Mouse (Mus musculus): ENCODE results near the gene Spns1. TPM values are rescaled to one million over a fixed set of nuclear protein-coding genes. Genes with fewer than 3 reads are reported as not detected.

Gene Spns1
- polyA plus RNA-seq, 1 experiment: 82.9 TPM

- DNase-seq (ENCODE audit: low spot score): no peak
These were observed 7.9 kb downstream of the Spns1 start, which contains the start of gene Lat for GRCm38 (mm10) chr7:126369393-126369792. Gene Lat (minus strand): TSS chr7:126369570.

GRCm38 (mm10) chr7:126368367-126368766 lies 8.9 kb downstream of the Spns1 start:
- DNase-seq (ENCODE audit: low spot score): no peak

- DNase-seq (ENCODE audit: low spot score): no peak
These were observed 9.6 kb downstream of the Spns1 start for GRCm38 (mm10) chr7:126367636-126368035.

GRCm38 (mm10) chr7:126363038-126363437 lies 14.2 kb downstream of the Spns1 start:
- no peak for DNase-seq (ENCODE audit: low spot score)

GRCm38 (mm10) chr7:126359049-126359448 lies 18.2 kb downstream of the Spns1 start:
- DNase-seq (ENCODE audit: low spot score): no peak

- DNase-seq (ENCODE audit: low spot score): no peak
These were observed 18.8 kb downstream of the Spns1 start for GRCm38 (mm10) chr7:126358413-126358812.

- no peak for DNase-seq (ENCODE audit: low spot score)
These were observed 19.4 kb downstream of the Spns1 start for GRCm38 (mm10) chr7:126357838-126358237.

- no peak for DNase-seq (ENCODE audit: low spot score)
These were observed 20.3 kb downstream of the Spns1 start for GRCm38 (mm10) chr7:126356793-126357591.

GRCm38 (mm10) chr7:126355847-126356597 lies 21.2 kb downstream of the Spns1 start:
- no peak for DNase-seq (ENCODE audit: low spot score)

- DNase-seq (ENCODE audit: low spot score): no peak
These were observed 22.3 kb downstream of the Spns1 start for GRCm38 (mm10) chr7:126354738-126355614.

- DNase-seq (ENCODE audit: low spot score): no peak
These were observed 23.3 kb downstream of the Spns1 start for GRCm38 (mm10) chr7:126353994-126354365.

- DNase-seq (ENCODE audit: low spot score): no peak
These were observed 23.8 kb downstream of the Spns1 start for GRCm38 (mm10) chr7:126353251-126353993.

GRCm38 (mm10) chr7:126351419-126351951 lies 25.8 kb downstream of the Spns1 start:
- no peak for DNase-seq (ENCODE audit: low spot score)

GRCm38 (mm10) chr7:126350748-126351418 lies 26.4 kb downstream of the Spns1 start:
- no peak for DNase-seq (ENCODE audit: low spot score)

- DNase-seq (ENCODE audit: low spot score): no peak
These were observed 29.0 kb downstream of the Spns1 start for GRCm38 (mm10) chr7:126348293-126348692.

GRCm38 (mm10) chr7:126347098-126347497 lies 30.2 kb downstream of the Spns1 start:
- DNase-seq (ENCODE audit: low spot score): no peak

- no peak for DNase-seq (ENCODE audit: low spot score)
These were observed 31.3 kb downstream of the Spns1 start for GRCm38 (mm10) chr7:126345969-126346368.

GRCm38 (mm10) chr7:126345557-126345956 lies 31.7 kb downstream of the Spns1 start:
- DNase-seq (ENCODE audit: low spot score): no peak

GRCm38 (mm10) chr7:126340896-126341295 lies 36.4 kb downstream of the Spns1 start:
- no peak for DNase-seq (ENCODE audit: low spot score)

- no peak for DNase-seq (ENCODE audit: low spot score)
These were observed 37.0 kb downstream of the Spns1 start for GRCm38 (mm10) chr7:126340206-126340618.

Measured in urinary bladder, adult 2 months (tissue).